Mouse (Mus musculus) G1E (cell line): Measurements from ENCODE around the gene Uckl1. TPM values are rescaled to one million over a fixed set of nuclear protein-coding genes. Genes with fewer than 3 reads are reported as not detected.
A peak's percentile ranks its signal among the peaks of the same experiment; 100 is the strongest.

Experiments
- ATAC-seq: 2 replicates; pipeline ENCODE4 v1.8.0; 2016; ENCODE audit warnings: mild to moderate bottlenecking; ENCODE audit not compliant: insufficient number of reproducible peaks, poor library complexity, low FRiP score, severe bottlenecking; ENCODE audit errors: extremely low read depth
- DNase-seq: peaks from one replicate; pipeline ENCODE4 v3.0.0; 2012; ENCODE audit warnings: low spot score
- H3K27me3 ChIP-seq: 2 replicates; pipeline ENCODE4 v1.6.1; 2012; ENCODE audit warnings: mild to moderate bottlenecking, low read length, inconsistent platforms; ENCODE audit not compliant: insufficient read depth
- H3K36me3 ChIP-seq: replicated peaks from 2 replicates; pipeline ENCODE3; 2012; ENCODE audit warnings: mild to moderate bottlenecking, inconsistent platforms
- H3K4me1 ChIP-seq: 2 replicates; pipeline ENCODE4 v1.6.1; 2012; ENCODE audit warnings: low read depth, low read length, inconsistent platforms, mixed read lengths; ENCODE audit not compliant: insufficient read depth
- H3K4me3 ChIP-seq: 2 replicates; pipeline ENCODE4 v1.5.1; 2012; ENCODE audit warnings: low read depth, mild to moderate bottlenecking, inconsistent platforms, low read length, moderate library complexity, mixed read lengths
- H3K9me3 ChIP-seq: replicated peaks from 2 replicates; pipeline ENCODE4 v1.6.1; 2012; ENCODE audit warnings: inconsistent platforms
- CTCF ChIP-seq: IDR thresholded peaks from 2 replicates; pipeline ENCODE4 v1.5.1; 2012; ENCODE audit warnings: low read depth, low read length, inconsistent platforms, mixed read lengths
- GATA1 ChIP-seq: IDR thresholded peaks from 2 replicates; pipeline ENCODE4 v1.6.1; 2012; ENCODE audit warnings: borderline replicate concordance, low read length, inconsistent platforms, mixed read lengths
- GATA2 ChIP-seq: IDR thresholded peaks from 2 replicates; pipeline ENCODE4 v1.6.1; 2012; ENCODE audit warnings: low read depth, low read length, inconsistent platforms, borderline replicate concordance
- POLR2AphosphoS5 ChIP-seq: IDR thresholded peaks from 2 replicates; pipeline ENCODE4 v1.6.1; 2012; ENCODE audit warnings: low read depth, low read length, inconsistent platforms; ENCODE audit not compliant: insufficient replicate concordance
- TAL1 ChIP-seq: conservative IDR thresholded peaks from 2 replicates; pipeline ENCODE4 v1.6.1; 2012; ENCODE audit warnings: low read depth, low read length, inconsistent platforms, mixed read lengths
- polyA plus RNA-seq: library from polyadenylated mRNA; stranded (reverse); fragments of >175 nt; gene quantifications from 2 replicates; pipeline ENCODE4 v1.2.3, GENCODE M21; 2012
- total RNA-seq, 2 experiments: library from RNA; stranded (forward) in 1 of 2; stranded (reverse) in 1 of 2; fragments of 200-1000 nt in 1 of 2; fragments of >200 nt in 1 of 2; fragmentation: Nextera tagmentation in 1 of 2; gene quantifications; 2 replicates each; pipeline ENCODE4 v1.2.3; 2014 to 2017

Gene Uckl1
- total and polyA plus RNA-seq, 3 experiments: 46.9 to 66.0 (median 54.9) TPM

DNA sequence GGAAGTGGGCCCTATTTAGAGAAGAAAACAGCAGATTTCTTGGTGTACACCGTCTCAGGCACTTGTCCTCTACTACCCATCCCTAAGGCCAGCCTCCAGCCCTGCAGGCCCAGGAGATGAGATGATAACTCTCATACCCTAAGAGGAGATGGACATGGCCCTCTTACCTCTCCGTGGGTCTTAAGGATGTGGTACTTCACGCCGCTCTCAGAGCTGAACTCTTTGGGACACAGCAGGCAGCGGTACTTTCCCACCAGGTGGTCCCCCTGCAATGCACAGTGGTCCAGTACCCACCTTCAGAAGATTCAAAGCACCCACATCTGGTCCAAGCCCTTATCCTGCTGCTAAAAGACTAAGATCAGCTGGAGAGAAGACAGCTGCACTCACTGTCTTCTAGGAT is 814 bp upstream of the Uckl1 start:
- peaks cover 82% of the 10 kb centered on the region for H3K36me3 ChIP-seq
- DNase-seq: no peak

DNA sequence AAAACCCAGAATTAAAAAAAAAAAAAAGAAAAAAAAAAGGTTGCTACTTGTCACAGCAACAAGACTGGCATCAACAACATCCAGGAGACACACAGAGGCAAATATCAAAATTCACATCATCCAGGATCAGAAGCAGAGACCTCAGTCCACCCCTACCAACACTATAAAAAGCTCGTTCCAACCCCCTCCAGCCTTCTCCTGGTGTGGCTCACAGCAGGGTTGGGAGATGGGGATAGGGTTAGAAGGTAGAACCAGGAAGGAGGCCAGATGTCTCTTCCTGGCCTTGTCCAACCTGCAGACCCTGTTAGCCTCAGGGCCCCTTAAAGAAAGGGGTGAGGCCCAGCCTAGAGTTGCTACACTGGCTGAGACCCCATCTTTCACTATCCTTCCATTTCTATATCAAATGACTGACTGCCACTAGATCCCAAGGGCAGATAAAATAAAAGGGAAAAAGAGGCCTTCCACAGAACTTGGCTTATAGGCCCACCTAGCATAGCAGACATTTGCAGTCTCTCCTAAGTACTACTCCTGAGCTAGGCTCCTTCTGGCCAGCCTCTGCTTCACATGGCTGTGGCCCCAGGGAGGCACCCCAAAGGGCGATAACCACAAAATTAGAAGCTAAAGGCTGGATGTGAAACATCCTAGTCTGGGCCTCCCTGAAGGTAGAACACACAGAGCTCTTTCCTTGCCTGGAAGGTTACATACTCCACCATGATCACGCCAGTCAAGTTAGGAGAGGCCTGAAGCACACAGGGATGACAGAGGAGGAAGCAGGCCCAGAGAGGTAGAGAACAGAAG is 1.0 kb downstream of the Uckl1 start:
- DNase-seq (no peak), ATAC-seq (no peak)
- no peak for TF ChIP-seq TAL1
- TF ChIP-seq POLR2AphosphoS5: no peak
- no peak for TF ChIP-seq GATA2
- no peak for TF ChIP-seq CTCF
- no peak for TF ChIP-seq GATA1
- Histone ChIP-seq H3K9me3 (no peaks in the 10 kb centered on the region), H3K4me3 (no peak overlapping the region), H3K4me1 (peaks cover 62% of the 10 kb centered on the region), H3K36me3 (peaks cover 80% of the 10 kb centered on the region), H3K27me3 (no peaks in the 10 kb centered on the region)

More for the DNA sequence above, 814 bp upstream of the Uckl1 start:
- TF ChIP-seq GATA1 (no peak), TAL1 (no peak), GATA2 (no peak), POLR2AphosphoS5 (no peak), CTCF (no peak)
- no peaks in the 10 kb centered on the region for H3K9me3 ChIP-seq
- ATAC-seq: no peak
- H3K4me1 ChIP-seq: peaks cover 53% of the 10 kb centered on the region
- H3K27me3 ChIP-seq: no peaks in the 10 kb centered on the region
- no peak overlapping the region for H3K4me3 ChIP-seq

DNA sequence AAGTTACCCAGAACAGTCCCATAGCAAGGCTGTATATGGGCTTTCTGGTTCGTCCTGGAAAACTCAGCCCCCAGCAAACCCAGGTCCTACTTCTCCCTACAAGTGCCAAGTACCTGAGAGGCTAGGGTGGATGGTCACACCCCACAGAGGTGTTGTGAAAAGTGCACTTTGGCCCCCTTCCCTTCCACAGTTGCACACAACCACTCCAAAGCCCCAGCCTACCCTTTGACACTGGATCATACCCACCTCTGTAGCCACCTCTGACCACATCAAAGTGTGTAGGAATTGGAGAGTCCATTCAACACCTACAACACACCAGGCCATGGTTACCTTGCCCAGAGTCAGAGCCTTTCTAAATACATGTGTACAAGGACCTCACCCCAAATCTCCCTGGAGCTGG is 1.8 kb downstream of the Uckl1 start:
- Histone ChIP-seq H3K36me3 (peaks cover 74% of the 10 kb centered on the region), H3K4me3 (no peak overlapping the region), H3K4me1 (peaks cover 62% of the 10 kb centered on the region), H3K27me3 (no peaks in the 10 kb centered on the region), H3K9me3 (no peaks in the 10 kb centered on the region)
- no peak for ATAC-seq
- DNase-seq: no peak
- TF ChIP-seq GATA2 (no peak), TAL1 (no peak), GATA1 (no peak), POLR2AphosphoS5 (no peak), CTCF (no peak)

DNA sequence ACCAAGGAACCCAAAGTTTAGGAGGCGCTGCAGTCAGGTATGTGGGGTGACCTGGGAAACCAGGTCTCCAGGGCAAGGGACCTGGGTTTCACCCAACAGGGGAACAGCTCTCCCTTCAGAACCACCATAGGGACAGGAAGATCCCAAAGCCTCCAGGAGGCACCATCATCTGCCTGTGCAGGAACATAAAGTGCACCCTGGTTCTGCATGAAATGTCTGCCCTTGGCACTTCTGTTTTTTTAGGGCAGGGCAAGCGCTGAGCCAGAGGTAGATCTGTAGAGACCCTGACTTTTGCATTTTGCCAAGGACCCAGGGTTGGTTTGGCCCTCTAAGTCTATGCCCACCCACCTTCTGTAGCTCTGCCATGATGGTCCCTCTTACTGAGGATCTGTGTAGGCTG is 2.3 kb downstream of the Uckl1 start:
- TF ChIP-seq CTCF (no peak), POLR2AphosphoS5 (no peak), GATA1 (no peak), TAL1 (no peak), GATA2 (no peak)
- DNase-seq (no peak), ATAC-seq (no peak)
- H3K27me3 ChIP-seq: no peaks in the 10 kb centered on the region
- peaks cover 66% of the 10 kb centered on the region for H3K4me1 ChIP-seq
- no peaks in the 10 kb centered on the region for H3K9me3 ChIP-seq
- H3K36me3 ChIP-seq: peaks cover 69% of the 10 kb centered on the region
- no peak overlapping the region for H3K4me3 ChIP-seq

DNA sequence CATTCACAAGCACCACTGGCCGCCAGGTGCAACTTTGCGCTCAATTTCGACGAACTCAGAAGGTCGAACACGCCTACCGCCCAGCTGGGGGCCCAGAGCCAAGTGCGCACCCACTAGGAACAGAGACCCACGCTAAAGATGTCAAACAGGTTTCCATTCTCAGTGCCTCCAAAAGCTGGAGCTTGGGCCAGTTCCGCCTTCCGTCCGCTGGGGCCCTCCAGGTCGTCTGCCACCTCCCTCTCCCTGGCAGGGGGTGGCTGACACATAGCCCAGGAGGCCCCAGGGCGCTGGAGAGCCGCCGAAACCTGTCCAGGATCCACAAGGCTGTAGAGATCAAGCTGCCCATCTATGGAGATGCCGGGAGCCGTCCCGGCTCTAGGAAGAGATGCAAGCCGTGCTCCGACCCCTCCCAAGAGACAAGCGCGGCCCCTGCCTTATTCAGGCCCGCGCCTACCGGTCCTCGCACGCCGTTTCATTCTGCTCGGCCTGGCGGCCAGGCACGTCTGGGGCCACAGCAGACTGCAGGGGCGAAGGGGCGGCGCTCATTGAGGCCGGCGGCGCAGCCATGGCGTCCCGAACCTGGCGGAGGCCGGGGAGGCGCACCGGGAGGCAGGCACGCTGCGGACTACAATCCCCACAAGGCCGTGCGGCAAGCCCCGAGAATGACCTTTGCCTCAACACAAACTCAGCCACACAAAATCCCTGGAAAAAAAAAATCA is 3.1 kb downstream of the Uckl1 start:
- DNase-seq: peak; percentile 92
- Histone ChIP-seq H3K36me3 (peaks cover 68% of the 10 kb centered on the region), H3K27me3 (no peaks in the 10 kb centered on the region), H3K4me3 (peak overlapping the region; percentile 83), H3K4me1 (peaks cover 74% of the 10 kb centered on the region), H3K9me3 (no peaks in the 10 kb centered on the region)
- ATAC-seq: peak; percentile 4; the same call in 1 of the 2 replicates
- TF ChIP-seq TAL1 (no peak), GATA2 (no peak), GATA1 (no peak), CTCF (no peak), POLR2AphosphoS5 (no peak)

DNA sequence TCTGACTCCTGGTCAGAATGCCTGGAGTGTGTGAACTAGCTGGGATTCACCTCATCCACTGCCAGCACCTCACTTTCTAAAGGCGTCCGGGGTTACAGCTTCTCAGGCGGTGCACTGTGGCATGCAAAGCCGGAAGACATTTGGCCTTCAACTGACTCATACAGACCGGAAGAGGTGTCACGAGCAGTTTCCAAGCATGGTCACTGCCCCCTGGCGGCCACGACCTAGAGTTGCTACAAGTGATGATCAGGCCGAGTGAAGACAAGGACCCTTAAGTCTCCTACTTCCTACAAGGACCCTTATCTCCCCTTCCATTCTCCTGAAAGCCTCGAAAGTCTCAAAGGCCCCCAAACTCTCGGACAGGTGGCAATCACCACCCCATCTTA is 3.7 kb downstream of the Uckl1 start:
- Histone ChIP-seq H3K4me3 (peak overlapping the region; percentile 83), H3K9me3 (no peaks in the 10 kb centered on the region), H3K4me1 (peaks cover 74% of the 10 kb centered on the region), H3K27me3 (no peaks in the 10 kb centered on the region), H3K36me3 (peaks cover 67% of the 10 kb centered on the region)
- peak; percentile 78 for ATAC-seq
- no peak for TF ChIP-seq GATA1
- peak; percentile 93 for TF ChIP-seq CTCF
- TF ChIP-seq POLR2AphosphoS5: no peak
- TF ChIP-seq GATA2: no peak
- peak; percentile 93 for DNase-seq
